Mouse (Mus musculus) liver, postnatal 0 days (tissue): ENCODE results near the gene Ptpn13.
A peak's percentile ranks its signal among the peaks of the same experiment; 100 is the strongest.

ENCODE experiments used
- CTCF ChIP-seq: sonication (generic); IDR thresholded peaks from 2 replicates; pipeline ENCODE4 v1.5.1; 2016; ENCODE audit warnings: antibody characterized with exemption, low read depth
- EP300 ChIP-seq: IDR thresholded peaks from 2 replicates; pipeline ENCODE4 v1.6.1; 2016; ENCODE audit warnings: antibody characterized with exemption, low read depth, mild to moderate bottlenecking

GRCm38 (mm10) chr5:103453361-103454140 is 28.6 kb downstream of the Ptpn13 start:
- TF ChIP-seq CTCF (peak; percentile 19; the same call in 1 of the 2 replicates), EP300 (no peak)
